Mouse (Mus musculus): ENCODE measurements around the gene Actg1.

Gene Actg1

DNA sequence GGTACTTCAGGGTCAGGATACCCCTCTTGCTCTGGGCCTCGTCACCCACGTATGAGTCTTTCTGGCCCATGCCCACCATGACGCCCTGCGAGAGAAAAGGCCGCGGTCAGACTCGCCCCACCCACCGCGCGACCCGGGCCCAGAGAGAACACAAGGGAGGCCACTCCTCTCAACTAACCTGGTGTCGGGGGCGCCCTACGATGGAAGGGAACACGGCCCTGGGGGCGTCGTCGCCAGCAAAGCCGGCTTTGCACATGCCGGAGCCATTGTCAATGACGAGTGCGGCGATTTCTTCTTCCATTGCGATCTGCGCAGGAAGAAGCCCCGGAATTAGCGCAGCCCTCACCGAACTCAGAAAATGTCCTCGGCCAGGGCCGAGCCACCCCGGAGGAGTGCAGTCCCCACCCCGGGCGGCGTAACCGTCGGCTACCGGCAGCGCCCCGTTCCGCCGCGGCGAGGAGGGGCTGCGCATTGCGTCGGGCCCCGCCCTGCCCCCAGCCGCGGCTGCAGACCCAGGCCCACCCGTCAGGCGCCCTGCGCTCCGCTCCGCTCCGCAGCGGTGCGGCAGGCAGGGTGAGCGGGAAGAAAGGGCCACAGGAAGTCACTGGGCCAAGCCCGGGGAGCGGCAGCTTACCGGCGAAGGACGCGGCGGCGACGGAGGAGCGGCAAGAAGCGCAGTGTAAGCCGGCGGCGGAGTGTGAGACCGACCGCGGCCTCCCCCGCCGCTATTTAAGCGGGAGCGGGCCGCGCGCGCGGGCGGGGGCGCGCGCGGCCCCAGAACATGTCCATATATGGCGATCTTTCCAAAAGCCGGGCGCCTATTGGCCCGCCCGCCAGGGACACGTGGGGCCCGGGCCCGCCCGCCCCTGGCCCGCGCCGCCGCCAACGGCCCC is at the start of gene Actg1:
TSS of gene Actg1 (minus strand) at position 752 of the 893 bp plus-strand sequence.
- DNase-seq (ENCODE audit: low read depth, low spot score) = peak; percentile 66

DNA sequence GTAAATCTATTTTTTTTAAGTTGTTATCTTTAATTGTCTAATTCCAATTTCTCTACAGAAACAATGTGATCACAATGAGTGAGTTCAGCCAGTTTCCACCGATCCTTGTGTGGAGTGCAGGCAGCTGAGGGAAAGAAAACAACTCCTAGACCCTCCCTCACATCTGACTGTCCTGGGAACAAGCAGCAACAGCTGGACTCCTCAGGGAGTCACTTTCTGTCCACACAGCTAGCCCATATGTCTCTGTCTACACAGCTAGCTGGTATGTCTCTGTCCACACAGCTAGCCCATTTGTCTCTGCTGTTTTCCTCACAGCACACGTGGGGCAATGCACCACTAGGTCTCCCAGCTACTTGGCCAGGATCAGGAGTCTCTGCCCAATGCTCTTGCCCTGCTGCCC is 49.3 kb upstream of the Actg1 start:
- no peak for DNase-seq (ENCODE audit: low read depth, low spot score)

DNA sequence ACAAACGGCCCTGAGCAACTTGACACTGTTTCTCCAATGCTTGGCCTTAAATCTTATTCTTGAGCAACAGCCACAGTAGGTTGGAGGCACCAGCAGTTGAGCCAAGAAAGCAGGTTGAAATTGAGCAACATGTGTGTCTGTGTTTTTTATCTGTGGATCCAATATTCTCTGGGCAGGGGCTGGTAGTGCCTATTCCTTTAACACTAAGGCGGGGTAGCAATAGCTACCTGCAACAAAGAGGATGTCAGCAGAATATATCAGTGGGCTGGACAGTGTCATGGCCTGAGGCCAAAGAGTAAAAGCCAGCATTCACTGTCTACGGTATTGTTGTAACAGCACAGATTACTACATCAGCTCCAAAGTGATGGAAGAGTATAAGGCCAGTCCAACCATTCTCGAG is 47.3 kb upstream of the Actg1 start:
- no peak for DNase-seq (ENCODE audit: low read depth, low spot score)

- DNase-seq (ENCODE audit: low read depth, low spot score) = no peak
These were observed 40.2 kb upstream of the Actg1 start for GRCm38 (mm10) chr11:120388580-120388979.

DNA sequence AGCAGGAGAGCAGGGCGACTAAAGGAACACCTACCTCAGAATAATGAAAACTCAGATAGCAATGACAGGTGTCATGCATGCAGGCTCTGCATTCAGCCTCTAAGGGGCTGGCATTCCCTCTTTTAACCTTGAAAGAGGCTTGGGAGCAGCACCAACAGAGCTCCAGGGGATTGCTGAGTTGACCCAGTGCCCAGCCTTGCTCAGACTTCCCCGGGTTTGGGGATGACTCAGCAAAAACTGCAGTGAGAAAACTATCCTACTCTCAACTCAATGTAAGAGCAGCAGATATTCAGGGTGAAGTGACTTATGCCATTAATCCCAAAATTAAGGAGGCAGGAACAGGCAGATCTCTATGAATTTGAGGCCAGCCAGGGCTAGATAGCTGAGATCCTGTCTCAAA is 38.8 kb upstream of the Actg1 start:
- DNase-seq (ENCODE audit: low read depth, low spot score) = peak; percentile 32

DNA sequence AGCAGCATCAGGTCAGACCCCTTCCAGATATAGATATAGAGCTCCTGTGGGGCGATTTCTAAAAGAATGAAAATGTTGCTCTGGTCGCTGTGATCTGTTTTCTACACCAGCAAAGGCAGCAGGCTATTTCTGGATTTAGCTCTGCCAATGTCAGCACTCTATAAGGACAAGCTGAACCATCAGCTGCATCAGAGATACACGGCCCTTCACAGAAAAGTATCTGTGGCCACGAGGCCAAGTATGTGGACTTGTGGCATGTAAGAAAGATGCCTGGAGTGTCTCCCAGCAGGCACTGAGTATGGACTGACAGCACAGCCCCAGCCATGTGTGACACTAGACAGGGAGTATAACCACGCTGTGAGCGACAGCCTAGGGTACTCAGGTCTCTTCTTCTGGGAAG is 38.3 kb upstream of the Actg1 start:
- no peak for DNase-seq (ENCODE audit: low read depth, low spot score)

- no peak for DNase-seq (ENCODE audit: low read depth, low spot score)
These were observed 34.2 kb upstream of the Actg1 start for GRCm38 (mm10) chr11:120382509-120382908.

- DNase-seq (ENCODE audit: low read depth, low spot score) = no peak
These were observed 32.8 kb upstream of the Actg1 start for GRCm38 (mm10) chr11:120381157-120381556.

- DNase-seq (ENCODE audit: low read depth, low spot score) = no peak
These were observed 31.9 kb upstream of the Actg1 start for GRCm38 (mm10) chr11:120380271-120380670.

DNA sequence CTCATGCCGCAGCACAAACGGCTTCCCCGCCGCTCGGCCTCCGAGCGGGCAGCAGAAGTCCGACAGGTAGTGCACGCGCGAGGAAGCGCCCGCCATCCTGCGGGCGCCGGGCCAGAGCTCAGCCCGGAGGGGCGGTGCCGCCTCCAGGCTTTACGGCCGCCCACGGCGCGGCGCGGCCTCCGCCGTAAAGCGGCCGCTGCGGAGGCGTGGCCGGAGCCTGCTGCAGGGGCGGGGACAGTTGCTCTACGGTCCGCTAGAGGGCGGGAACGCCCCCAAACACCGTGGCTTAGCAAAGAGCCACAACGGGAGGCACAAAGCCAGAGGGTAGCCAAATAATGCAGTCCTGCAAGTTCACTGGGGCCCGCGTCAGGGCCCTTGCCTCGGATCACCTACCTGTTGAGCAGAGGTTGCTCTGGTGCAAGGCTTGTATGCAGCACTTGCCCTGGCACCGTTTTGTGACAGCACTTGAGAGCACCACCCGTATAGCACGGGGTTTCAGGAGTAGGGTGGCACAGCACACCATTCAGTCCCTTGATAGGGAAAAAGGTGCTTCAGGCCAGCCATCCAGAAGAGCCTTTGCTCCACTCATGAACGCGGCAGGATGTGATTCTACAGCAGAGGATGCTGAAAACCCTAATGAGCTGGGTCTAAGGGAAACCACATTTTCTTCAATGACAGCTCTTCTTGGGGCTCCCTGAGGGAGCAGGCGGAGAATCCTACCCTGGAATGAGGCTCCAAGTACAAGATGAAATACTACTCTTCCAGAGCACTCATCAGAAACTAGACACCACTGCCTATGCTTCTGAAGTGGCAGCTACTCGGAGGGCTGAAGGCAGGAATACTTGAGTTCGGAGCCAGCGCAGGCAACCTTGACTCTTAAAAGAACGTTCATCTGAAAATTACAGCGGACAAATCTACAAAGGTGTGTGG is 30.5 kb upstream of the Actg1 start, which contains the start of gene Faap100:
TSS of gene Faap100 (minus strand) at position 154 of the 930 bp plus-strand sequence.
- peak; percentile 86 for DNase-seq (ENCODE audit: low read depth, low spot score)

- DNase-seq (ENCODE audit: low read depth, low spot score) = peak; percentile 37
These were observed 29.8 kb upstream of the Actg1 start for GRCm38 (mm10) chr11:120378031-120378610.

DNA sequence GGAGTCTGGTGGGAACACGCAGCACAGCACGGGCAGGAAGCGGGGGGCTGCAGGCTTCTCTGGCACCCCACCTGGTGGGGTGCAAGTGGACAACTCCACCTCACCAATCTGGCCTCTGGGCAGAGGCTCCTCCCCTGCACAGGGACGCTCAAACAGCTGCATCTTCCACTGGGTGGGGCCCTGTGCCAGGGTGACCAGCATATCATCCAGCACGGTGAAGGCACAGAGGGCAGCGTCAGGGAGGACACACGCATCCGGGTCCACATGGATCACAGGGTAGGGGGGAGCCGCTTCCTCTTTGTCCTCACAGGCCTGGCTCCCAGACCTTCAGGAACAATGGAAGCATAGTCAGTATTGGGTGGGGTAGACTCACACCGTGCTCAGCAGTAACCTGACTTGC is 29.0 kb upstream of the Actg1 start:
- no peak for DNase-seq (ENCODE audit: low read depth, low spot score)

GRCm38 (mm10) chr11:120376302-120377160 is 28.2 kb upstream of the Actg1 start:
- DNase-seq (ENCODE audit: low read depth, low spot score) = no peak

DNA sequence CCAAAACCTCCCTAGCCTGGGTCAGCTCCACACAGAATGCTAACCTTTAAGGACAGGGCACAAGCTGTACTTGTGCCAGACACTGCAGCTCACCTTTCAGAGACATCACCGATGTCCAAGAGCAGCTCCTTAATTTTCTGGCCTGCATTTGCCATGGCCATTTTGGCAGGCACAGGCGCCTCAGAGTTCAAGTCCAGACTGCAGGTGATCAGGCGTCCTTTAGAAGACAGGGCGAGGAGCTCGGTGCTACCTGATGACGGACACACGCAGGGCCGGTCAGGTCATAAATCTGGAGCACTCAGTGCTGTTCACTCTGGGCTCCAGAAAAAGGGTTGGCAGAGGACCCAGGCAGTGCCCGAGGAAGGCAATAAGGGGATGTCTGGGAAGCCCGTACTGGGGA is 27.0 kb upstream of the Actg1 start:
- DNase-seq (ENCODE audit: low read depth, low spot score) = no peak

GRCm38 (mm10) chr11:120373820-120374586 is 25.7 kb upstream of the Actg1 start:
- no peak for DNase-seq (ENCODE audit: low read depth, low spot score)

- no peak for DNase-seq (ENCODE audit: low read depth, low spot score)
These were observed 24.7 kb upstream of the Actg1 start for GRCm38 (mm10) chr11:120373025-120373424.

GRCm38 (mm10) chr11:120369656-120370055 is 21.3 kb upstream of the Actg1 start:
- no peak for DNase-seq (ENCODE audit: low read depth, low spot score)

GRCm38 (mm10) chr11:120366443-120367027 is 18.2 kb upstream of the Actg1 start:
- DNase-seq (ENCODE audit: low read depth, low spot score) = no peak

- DNase-seq (ENCODE audit: low read depth, low spot score) = no peak
These were observed 14.5 kb upstream of the Actg1 start for GRCm38 (mm10) chr11:120362891-120363290.

GRCm38 (mm10) chr11:120361295-120361694 is 13.0 kb upstream of the Actg1 start, which contains the start of gene Fscn2:
TSS of gene Fscn2 (plus strand) at chr11:120361534.
- no peak for DNase-seq (ENCODE audit: low read depth, low spot score)

All from c-Kit-negative CD71-positive TER-119-positive erythroid progenitor cells, embryonic 14.5 days (primary cell).